Mouse (Mus musculus) layer of hippocampus, adult 8-10 months (tissue): ENCODE measurements at regions not wholly inside any gene's neighbourhood (a gene's known extent, or its start where the extent isn't known, plus 50 kb on each side); places are given as distances from the start of the nearest gene placed in this dataset.

Experiments used
- DNase-seq, 2 experiments: peaks; one replicate each; pipeline ENCODE4 v3.0.0; 2022; ENCODE audit warnings: low spot score in 2 of 2

DNA sequence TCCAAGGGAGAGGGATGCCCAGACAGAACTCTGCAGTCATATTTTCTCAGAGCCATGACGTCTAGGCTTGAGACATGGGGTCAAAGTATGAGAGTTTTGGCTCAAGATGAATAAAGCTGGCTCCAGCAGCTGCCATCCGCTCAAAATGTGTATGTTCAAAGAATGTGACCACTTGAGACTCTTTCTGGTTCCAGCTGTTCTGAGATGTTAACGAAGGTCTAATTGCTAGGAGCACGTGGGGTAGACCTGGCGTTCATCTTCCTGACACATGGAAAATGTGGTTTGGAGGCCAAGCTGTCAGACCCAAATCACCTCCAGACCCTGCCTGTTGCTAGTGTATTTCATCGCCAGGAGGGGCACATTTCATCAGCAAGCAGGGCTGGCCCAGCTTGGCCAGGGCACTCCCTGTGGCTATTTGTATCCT lies 58.9 kb upstream of the Ankrd1 start:
- no peak for DNase-seq

DNA sequence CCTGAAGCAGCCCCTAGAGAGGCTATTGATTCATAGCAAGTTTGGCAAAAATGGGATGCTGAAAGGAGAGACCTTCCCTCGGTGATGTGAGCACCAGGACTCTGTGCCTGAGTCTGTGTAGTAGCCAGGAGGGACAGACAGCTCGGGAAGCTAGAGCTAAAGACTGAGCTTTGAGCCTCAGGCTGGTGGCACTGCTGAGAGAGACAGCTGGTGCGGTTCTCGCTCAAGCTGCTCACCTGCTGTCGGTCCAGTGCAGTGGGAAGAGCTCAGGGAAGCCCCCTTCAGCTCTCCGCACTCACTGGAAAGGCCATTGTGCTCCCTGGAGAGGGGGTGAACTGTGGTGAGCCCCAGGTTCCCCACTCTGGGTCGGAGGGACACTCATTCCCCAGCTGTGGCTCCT lies 60.4 kb upstream of the Ankrd1 start:
- no peak for DNase-seq

DNA sequence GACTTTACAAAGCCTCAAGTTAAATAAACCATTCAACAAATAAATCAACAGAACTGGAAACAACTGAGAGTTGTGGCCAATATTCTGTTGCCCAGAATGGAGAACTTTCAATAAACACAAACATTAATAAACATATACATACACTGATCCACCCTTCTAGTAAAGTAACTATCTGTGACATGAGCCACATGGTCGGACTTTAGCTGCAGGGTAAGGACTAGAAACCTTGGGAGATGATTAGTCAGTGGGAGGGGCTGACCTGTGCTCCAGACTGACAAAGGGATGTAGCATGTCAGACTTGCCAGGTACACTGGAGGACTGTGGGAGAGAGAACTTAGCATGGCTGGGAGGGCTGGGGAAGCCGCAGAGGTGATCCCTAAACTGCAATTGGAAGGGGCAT lies 61.6 kb upstream of the Ankrd1 start:
- DNase-seq = no peak

DNA sequence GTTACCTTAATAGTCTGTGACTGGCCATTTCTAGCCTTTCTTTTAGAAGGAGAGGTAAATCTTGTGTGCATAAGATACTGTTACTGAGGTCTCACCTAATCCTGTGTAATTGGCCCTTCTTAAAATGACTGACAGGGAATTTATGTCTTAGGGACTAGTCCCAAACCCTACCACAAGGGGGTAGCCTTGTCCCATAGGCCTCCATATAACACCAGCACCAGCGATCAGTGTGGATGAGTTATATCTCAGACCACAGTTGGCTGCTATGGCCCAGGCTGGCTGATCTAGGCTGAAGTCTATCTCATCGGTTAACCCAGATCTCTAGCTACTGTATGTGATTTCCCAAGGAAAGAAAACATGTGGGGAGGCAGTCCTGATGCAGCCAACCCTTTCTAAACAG lies 63.2 kb upstream of the Ankrd1 start:
- DNase-seq = peak; percentile 52 to 74

DNA sequence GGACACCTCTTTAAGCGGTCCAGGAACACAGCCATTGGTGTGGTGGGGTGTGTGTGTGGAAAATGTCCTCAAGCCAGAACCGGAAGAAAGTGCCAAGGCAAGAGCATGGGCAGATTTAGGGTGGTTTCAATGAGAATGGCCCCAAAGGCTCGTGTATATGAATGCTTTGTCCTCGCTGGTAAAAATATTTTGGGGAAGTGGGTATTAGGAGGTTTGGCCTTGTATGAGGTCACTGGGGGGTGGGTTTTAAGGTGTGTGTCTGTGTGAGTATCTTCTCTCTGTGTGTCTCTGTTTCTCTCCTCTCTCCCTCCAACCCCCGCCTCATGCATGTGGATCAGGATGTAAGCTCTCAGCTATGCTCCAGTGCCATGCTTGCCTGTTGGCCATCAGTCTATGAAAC lies 69.8 kb upstream of the Ankrd1 start:
- DNase-seq = no peak

DNA sequence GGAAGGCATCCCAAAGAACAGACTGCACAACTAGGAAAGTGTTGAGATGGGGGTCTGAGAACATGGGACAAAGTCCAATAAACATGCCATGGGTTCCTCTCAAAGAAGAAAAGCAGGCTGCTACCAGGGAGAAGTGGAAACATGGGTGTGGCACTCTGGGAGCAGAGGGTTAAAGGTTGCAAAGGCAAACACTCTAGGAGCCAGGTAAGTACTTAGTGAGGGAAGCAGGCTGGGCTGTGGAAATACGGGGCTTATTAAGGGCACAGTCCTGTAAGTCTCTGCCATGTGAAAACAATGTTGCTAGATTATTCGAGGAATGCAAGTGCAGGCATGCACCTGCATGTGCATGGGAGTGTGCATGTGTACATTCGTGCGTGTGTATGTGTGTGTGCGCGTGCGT lies 71.7 kb upstream of the Ankrd1 start:
- DNase-seq = no peak

DNA sequence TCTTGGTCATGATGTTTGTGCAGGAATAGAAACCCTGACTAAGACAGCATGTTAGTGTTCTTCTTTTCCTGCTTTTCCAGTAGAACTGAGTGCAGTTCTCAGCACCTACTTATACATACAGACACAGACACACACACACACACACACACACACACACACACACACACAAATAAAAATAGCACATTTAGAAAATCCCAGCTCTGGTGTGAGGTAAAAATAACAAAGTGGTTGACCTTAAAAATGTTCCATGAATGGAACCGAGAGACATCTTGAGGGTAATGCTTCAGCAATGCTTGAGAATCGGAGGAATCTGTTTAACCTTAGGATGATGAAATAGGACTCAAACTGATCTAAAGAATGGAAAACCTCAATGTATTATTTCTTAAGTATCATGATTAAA lies 84.4 kb upstream of the Ankrd1 start:
- no peak for DNase-seq

DNA sequence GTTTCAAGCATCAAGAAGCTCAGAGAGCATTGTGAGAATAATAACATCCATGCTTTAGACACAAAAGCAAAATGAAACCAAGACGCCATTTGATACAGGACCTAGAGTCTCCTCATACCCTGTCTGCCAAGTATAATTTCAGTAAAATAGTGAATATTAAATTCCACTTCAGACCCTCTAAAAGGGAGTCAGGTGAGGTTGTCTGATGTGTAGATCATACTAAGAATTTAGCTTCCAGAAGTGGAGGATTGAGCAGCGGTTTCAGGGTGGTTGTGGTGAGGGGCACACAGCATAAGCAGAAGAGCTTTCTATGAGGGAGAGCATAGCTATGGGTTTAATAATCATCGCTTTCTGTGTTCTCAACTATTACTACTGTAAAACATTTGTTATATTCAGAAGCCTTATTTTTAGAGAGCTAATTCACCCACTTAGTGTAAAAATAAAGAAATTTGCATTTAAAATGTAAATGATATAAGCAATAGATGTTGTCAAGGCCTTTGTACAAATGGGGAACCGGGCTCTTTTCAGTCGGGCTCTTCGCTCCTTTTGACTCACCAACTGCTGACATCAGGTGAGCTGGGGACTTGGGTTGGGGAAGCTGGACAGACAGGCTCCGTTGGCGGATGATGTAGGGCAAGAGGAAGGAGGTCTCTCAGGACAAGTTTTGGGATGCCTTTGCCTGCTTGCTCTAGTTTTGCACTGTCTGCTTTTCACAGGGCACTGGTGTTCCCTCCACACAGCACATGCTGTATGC lies 85.2 kb upstream of the Ankrd1 start:
- no peak for DNase-seq

DNA sequence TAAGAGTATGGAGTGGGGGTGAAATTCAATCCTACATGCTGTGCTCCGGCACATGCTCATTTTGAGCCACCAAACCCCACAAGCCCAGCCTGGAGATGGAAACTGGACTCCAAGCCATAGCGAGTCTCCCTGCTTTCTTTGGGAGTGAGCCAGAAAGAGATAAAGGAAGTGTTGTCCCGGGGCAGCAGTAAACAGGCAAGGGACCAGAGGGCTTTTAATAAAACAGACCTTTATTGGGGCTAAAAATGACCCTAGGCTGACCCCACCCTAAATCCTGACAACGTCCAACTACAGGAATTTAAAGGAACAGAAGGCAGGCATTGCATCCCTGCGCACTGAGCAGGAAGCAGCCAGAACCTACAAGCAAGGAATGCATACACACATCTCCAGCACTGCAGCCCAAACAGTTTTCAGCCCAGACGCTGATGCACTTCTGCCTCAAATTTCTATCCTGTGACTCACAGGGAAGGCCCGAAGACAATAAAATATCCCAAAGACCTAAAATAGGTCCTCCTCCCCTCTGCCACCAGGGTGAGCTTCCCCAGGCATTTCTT lies 87.9 kb upstream of the Ankrd1 start:
- DNase-seq = no peak

DNA sequence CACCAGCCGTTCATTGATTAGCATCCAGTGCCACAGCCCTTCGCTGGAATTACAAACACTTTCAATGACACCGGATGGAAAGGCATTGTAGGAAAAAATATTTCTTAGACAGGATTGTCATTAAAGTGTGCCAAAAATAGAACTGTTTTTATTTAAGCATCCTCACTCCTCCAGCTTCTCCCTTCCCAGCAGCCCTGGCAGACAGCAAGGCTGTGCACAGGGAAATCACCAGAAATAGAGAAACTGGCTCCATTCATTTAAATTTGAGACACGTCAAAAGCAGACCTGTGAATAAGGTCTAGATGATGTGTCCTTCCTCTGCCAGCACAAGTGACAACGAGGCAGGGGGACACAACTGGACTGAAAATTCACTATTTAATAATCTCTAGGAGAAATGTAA lies 88.5 kb upstream of the Ankrd1 start:
- no peak for DNase-seq

DNA sequence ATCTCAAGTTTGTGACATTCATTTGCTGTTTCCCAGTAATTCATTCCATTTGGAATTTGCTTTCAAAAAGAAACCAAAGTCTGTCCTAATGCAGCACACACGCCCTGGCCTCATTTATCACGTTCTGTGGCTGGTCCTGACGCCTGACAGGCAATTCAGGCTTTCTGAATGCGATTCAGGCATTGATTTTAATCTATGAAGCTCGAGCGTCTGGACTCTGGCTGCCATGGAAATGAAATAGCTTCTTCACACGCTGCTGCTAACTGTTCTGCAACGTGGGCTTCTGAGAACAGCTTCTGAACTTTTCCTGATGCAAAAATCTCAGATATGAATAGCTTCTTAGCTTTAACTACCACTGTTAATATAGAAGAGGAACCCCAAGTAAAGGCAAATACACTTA lies 93.6 kb upstream of the Ankrd1 start:
- peak in 1 of 2 experiments; percentile 13 for DNase-seq

DNA sequence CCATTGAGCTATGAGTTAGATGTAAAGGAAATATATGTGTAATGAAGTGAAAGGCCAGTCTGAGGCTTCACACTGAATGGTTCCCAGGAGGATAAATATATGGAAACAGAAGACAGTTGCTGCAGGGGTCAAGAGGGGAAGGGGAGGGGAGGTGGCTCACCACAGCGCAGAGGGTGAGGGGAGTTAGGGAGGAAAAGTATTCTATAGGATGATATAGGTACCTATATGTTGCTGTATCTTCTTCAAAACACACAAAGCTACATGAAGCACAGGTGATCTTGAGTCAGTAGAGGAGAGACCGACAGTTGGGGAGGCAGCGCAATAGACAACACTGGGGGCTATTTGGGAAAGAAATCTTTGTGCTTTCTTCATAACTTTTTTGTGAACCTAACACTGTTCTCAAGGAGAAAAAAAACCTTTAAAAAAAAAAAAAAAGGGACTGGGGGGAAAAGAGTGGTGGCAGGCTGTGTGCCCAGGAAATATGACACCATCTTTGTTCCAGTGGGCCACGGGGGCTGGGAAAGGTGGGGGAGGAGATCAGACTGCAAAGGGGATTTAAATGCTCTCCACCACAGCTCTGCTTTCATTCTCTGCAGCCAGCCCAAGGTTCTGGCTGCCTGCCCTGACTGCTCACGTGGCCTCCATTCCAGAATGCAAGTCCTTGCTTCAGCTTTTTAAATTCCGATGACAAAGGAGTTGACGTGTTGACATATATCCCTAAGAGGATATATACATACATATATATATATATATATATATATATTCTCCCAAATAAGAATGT lies 94.5 kb upstream of the Ankrd1 start:
- DNase-seq = peak; percentile 11 to 25

DNA sequence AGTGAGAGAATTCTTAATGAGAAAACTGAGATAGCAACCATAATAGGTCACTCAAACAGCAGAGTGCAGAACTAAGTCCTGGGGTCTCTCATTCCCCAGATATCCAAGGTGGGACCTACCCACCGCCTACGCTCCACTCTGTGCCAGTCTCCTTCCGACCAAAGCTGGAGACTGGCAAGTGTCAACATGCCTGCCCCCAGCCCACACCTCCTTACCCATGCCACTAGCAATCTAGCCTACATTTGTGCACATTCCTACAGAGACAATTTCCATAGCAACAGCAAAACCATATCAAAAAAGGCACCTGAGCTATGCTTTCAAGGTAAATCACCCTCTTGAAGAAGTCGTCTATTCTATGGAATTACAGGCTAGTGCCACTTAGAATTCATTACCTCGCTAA lies 97.3 kb upstream of the Ankrd1 start:
- DNase-seq = no peak

DNA sequence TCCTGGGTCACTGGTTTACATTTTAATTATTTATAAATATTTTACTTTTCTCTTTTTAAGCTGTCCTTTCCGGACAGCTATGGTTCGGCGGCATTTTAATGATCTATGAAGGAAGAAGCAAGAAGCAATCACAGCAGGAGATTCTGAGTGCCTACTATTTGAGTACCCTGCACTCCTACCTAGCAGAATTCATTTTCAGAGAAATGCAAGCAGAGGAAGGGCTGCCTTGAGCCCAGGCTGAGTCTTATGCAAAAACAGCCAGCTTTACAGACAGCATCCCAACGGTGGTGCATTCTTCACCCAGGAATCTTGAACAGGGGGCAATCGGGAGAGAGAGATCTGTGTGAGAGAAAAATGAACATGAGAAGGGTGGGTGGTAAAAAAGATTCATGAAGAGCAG lies 97.7 kb upstream of the Ankrd1 start:
- DNase-seq = no peak

DNA sequence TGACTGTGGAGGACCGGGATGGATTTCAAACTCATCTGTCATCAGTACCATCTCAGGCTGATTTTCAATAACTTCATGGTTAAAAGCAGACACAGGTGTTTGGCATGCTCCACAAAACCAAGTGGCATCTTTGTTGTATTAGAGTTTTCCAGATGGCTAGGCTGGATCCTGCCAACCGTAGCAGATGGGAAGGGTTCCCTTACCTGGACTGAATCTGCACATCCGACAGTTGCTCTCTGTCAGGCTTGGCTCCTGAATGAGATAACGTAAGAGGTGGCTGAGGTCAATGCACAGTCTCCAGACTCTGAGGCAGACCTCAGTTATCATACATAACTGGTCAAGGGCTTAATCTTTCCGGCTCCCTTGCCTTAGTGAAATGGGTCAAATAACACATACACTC lies 99.0 kb upstream of the Ankrd1 start:
- DNase-seq = peak in 1 of 2 experiments; percentile 11

DNA sequence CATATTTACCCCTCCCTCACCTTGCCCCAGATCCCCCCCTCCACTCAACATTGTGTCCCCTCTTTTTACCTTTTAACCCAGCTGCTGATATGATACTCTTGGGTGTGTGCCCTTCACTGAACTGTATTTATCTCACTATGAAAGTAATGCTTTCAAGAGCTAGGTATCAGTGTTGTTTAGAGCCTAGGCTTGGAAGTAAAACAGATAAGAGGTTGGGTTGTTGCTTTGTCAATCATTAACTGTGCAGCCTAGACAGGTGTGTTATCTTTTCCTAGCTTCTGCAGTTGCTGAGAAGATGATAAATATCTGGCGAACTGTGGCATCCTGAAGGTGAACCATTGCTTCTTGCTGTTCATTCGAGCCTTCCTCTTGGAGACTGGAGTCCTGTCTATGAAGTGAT lies 101.2 kb upstream of the Ankrd1 start:
- no peak for DNase-seq

DNA sequence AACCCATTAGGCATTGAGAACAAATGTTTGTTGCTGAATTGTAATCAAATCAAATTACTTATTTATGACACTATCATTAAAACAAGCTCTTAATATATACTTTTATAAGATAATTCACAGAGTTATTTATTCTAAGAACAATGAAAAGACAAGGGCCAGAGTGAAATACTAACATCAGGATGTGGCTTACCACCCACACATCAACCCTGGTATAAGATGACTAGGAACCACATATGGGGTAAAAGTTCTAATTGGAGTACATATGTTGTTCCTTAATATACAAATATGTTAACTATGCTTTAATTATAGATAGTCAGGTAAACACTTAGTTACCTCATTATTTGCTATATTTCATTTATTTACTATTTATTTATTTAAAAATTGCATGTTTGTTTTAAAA lies 101.7 kb upstream of the Ankrd1 start:
- no peak for DNase-seq

DNA sequence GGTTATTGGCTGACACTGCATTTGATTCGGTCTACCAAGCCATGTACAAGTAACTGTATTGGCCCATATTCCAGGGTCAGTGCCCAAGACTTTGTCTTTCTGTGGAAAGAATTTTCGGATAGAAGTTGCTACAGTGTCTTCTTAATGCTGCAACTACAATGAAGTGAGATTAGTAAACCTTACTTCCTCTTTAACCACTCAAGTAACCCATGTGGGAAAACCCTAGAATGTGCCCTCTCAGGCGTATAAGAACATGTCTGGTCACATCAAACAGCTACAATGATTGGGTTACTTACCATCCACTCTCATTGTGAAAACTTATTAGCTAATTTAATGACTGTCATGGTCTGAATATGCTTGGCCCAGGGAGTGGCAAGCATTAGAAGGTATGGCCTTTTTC lies 102.3 kb upstream of the Ankrd1 start:
- no peak for DNase-seq

DNA sequence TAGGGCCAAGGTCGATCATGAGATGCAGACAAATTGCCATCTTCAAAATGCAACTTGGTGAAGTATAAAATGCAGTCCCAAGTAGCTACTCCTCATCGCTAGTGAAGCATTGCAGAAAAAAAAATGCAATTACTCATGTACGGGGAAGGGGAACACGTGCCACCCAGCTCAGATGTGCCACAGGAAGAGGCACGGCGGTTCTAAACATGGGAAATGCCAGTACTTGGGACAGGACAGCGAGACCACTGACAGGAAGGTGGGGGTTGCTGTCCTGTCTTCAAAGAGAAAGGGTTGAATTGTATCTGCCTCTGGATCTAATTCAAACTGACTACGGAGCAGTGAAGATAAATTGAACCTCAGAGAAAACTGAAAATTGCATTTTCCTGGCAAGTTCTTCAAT lies 104.6 kb upstream of the Ankrd1 start:
- no peak for DNase-seq

DNA sequence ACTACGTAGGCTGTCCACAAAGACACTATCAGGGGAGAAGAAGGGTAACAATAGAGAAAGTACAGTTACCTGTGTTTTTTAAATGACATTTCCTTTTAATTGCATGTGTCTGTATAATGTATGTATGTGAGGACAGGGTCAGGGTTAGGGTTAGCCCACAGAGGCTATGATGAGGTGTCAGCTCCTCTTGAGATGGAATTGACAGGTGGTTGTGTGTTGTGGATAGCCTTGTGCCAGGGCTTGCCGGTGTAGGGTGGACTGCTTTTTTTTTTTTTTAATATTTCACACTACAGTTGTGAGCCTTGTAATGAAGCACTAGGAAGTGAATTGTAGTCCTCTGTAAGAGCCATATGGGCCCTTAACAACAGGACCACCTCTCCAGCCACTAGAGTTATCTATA lies 105.7 kb upstream of the Ankrd1 start:
- DNase-seq = no peak

DNA sequence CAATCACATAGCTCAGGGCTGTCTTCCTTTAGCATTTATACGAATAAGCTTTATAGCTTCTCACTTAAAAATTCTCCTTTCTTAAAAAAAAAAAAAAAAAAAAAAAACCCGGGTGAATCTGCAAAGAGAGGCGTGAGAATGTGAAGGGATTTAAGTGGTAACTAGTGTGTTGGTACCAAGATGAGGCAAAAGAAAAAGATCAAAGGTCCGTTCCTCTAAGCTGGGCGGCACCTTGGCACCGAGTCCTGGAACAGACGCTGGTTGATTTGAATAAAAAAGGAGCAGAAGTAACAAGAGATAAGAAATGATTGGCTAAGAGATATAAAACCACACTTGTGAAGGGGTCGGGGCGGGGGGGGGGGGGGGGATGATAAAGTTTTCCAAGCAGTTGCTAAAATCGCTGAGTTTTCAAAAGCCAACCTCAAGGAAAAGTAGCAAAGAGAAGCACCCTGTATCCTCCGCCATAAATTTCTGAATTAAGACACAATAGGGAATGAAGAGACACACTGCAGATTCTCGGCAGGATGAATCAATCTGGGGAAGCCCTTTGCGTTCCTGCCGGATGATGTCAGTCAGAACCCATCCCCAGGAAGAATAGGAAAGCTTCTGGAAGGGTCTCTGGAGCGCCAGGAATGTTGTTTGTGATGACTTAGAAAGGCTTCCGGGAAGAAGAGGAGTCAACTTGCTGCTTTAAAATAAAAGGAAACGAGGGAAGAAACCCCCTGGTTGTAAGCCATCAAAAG lies 107.7 kb upstream of the Ankrd1 start:
- DNase-seq = no peak

DNA sequence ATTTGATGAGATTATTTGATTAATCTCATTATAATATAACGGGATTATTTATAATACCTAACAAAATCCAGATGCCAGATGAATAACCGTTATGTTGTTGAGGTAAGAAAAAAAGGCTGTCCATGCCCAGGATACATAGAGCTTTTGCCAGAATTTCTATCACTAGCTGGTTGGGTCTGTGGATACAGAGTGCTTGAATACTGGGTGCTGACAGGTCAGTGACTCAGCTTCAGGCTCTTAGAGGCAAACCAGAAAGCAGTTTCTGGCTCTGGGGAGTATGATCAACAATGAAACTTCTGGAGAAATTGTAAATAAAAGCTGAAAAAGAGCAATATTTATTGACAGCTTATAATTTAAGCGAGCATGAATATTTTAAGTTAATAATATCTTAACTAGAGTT lies 109.4 kb upstream of the Ankrd1 start:
- DNase-seq = no peak
